Mouse (Mus musculus) lung, embryonic 16.5 days (tissue): ENCODE measurements around the gene Ncmap. TPM values are rescaled to one million over a fixed set of nuclear protein-coding genes. Genes with fewer than 3 reads are reported as not detected.

Experiments used
- ATAC-seq: fragments of 200-750 bp; cut with Nextera tagmentation; 2 replicates; pipeline ENCODE4 v1.8.0; 2017; ENCODE audit warnings: low read depth, mild to moderate bottlenecking, moderate library complexity
- H3K27ac ChIP-seq: fragments of 300-500 bp; sonication (generic); 2 replicates; pipeline ENCODE4 v1.5.1; 2014; ENCODE audit warnings: mild to moderate bottlenecking, control low read depth, low read length
- H3K27me3 ChIP-seq: fragments of 300-500 bp; sonication (generic); 2 replicates; pipeline ENCODE4 v1.6.1; 2014; ENCODE audit warnings: low read depth, low read length, mixed read lengths; ENCODE audit not compliant: control insufficient read depth, insufficient read depth
- H3K36me3 ChIP-seq: fragments of 300-500 bp; sonication (generic); 2 replicates; pipeline ENCODE4 v1.6.1; 2014; ENCODE audit warnings: low read length; ENCODE audit not compliant: control insufficient read depth, insufficient read depth
- H3K4me1 ChIP-seq: fragments of 300-500 bp; sonication (generic); replicated peaks from 2 replicates; pipeline ENCODE4 v1.6.1; 2014; ENCODE audit warnings: low read length, mixed read lengths; ENCODE audit not compliant: control insufficient read depth, insufficient read depth
- H3K4me2 ChIP-seq: fragments of 300-500 bp; sonication (generic); 2 replicates; pipeline ENCODE4 v1.6.1; 2014; ENCODE audit warnings: low read depth, low read length, control low read depth
- H3K4me3 ChIP-seq: fragments of 300-500 bp; sonication (generic); 2 replicates; pipeline ENCODE4 v1.5.1; 2014; ENCODE audit warnings: mild to moderate bottlenecking, low read length, control low read depth
- H3K9ac ChIP-seq: fragments of 300-500 bp; sonication (generic); 2 replicates; pipeline ENCODE4 v1.6.1; 2014; ENCODE audit warnings: low read length, control low read depth
- H3K9me3 ChIP-seq: fragments of 300-500 bp; sonication (generic); 2 replicates; pipeline ENCODE4 v1.6.1; 2016; ENCODE audit warnings: low read length; ENCODE audit not compliant: control insufficient read depth
- WGBS: fragments of 180-500 bp; shearing (Covaris S2); extraction: QIAGEN DNeasy Blood & Tissue Kit; methylation state at CpG from one replicate; pipeline ENCODE4 v1.1.7; 2014; 5-methylcytosine and 5-hydroxymethylcytosine counted together
- polyA plus RNA-seq: library from polyadenylated mRNA; unstranded; fragments of >200 nt; fragmentation: Nextera tagmentation; extraction: Ambion mirVana; gene quantifications from 2 replicates; pipeline ENCODE4 v1.2.1, GENCODE M21; 2015

Ncmap gene
- polyA plus RNA-seq, 1 experiment from 2014 or later: 8.5 TPM

DNA sequence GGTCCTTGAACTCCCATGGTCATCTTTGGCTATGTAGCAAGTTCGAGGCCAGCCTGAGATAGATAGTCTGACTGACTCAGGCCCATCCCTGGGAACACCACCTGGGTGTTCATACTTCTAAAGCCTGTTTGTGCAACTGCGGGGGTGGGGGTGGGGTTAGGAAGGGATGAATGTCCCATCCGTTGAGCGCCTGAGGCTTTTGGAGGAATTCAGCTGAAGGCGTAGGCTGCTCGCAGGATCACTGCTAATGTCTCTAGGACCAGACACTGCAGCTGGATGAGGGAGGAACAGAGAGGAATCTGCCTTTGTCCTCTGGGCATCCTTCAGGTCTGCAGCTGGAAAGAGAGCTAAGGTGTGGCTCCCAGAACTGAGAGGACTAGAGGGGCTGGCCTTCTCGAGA is 3.4 kb downstream of the Ncmap start:
- H3K27ac ChIP-seq: no peak overlapping the region
- H3K4me2 ChIP-seq: no peak overlapping the region
- no peaks in the 10 kb centered on the region for H3K36me3 ChIP-seq
- ATAC-seq: no peak
- 78% methylated on average over 7 of the region's 7 CpGs for WGBS
- H3K4me1 ChIP-seq: peaks cover 6% of the 10 kb centered on the region; the same call in 1 of the 2 replicates
- peaks cover 3% of the 10 kb centered on the region; the same call in 1 of the 2 replicates for H3K9me3 ChIP-seq
- H3K4me3 ChIP-seq: no peak overlapping the region
- no peak overlapping the region for H3K9ac ChIP-seq
- peaks cover 15% of the 10 kb centered on the region for H3K27me3 ChIP-seq

DNA sequence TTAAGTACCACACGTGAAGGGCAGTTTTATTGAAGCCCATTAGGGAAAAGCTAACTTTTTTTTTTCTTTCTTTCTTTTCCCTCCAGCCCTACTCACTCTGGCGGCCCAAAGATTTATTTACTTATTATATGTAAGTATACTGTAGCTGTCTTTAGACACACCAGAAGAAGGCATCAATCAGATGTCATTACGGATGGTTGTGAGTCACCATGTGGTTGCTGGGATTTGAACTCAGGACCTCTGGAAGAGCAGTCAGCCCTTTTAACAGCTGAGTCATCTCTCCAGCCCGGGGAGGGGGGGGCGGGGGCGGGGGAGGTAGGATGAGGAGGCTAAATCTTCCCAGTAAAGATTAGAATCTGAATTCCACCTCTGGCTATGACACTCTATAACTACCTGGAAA is 4.6 kb downstream of the Ncmap start:
- Histone ChIP-seq H3K36me3 (no peaks in the 10 kb centered on the region), H3K27ac (no peak overlapping the region), H3K4me1 (peaks cover 1% of the 10 kb centered on the region; the same call in 1 of the 2 replicates), H3K9me3 (peaks cover 3% of the 10 kb centered on the region; the same call in 1 of the 2 replicates), H3K4me3 (no peak overlapping the region), H3K9ac (no peak overlapping the region), H3K27me3 (peaks cover 12% of the 10 kb centered on the region), H3K4me2 (no peak overlapping the region)
- WGBS: 62% methylated on average over 6 of the region's 6 CpGs
- no peak for ATAC-seq

DNA sequence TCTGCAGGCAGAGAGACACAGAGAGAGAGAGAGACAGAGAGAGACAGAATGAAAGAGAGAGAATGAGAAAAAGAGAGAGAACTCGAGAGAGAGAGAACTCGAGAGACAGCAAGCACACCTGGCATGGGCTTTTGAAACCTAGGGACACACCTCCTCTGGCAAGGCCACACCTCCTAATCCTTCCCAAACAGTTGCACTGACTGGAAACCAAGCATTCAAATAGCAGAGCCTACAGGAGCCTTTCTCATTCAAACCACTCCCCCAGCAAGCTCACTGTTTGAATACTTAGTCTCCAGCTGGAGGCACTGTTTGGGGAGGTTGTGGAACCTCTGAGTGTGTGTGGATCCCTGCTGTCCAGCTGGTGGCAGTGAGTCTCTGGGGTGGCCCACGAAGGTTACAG is 5.2 kb downstream of the Ncmap start:
- H3K4me2 ChIP-seq: no peak overlapping the region
- H3K36me3 ChIP-seq: no peaks in the 10 kb centered on the region
- no peak for ATAC-seq
- H3K4me1 ChIP-seq: no peaks in the 10 kb centered on the region; the same call in 1 of the 2 replicates
- 74% methylated on average over 3 of the region's 3 CpGs for WGBS
- no peak overlapping the region for H3K9ac ChIP-seq
- H3K4me3 ChIP-seq: no peak overlapping the region
- H3K27me3 ChIP-seq: peaks cover 7% of the 10 kb centered on the region
- peaks cover 3% of the 10 kb centered on the region; the same call in 1 of the 2 replicates for H3K9me3 ChIP-seq
- no peak overlapping the region for H3K27ac ChIP-seq

DNA sequence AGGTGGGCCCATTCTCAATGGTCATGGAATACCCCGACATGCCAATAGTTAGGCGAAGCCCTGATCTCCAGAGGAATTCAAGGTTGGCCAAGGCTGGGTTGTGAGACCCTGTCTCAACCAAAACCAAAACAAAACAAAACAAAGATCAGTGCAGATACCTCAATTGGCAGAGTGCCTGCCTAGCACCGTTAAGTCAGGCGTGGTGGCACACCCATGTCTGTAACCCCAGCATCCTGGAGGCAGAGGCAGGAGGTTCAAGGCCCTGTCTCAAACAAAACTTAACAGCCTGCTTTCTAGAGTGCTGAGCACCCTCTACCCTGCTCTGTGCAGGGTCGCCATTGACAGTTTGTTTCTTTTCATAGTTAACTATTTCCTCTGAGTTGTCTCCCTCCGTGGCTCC is 7.0 kb downstream of the Ncmap start:
- peaks cover 1% of the 10 kb centered on the region for H3K4me1 ChIP-seq
- 49% methylated on average over 6 of the region's 6 CpGs for WGBS
- H3K27me3 ChIP-seq: no peaks in the 10 kb centered on the region
- H3K4me3 ChIP-seq: no peak overlapping the region
- peaks cover 3% of the 10 kb centered on the region; the same call in 1 of the 2 replicates for H3K9me3 ChIP-seq
- H3K27ac ChIP-seq: no peak overlapping the region
- no peak overlapping the region for H3K9ac ChIP-seq
- no peak for ATAC-seq
- H3K4me2 ChIP-seq: no peak overlapping the region
- H3K36me3 ChIP-seq: no peaks in the 10 kb centered on the region

DNA sequence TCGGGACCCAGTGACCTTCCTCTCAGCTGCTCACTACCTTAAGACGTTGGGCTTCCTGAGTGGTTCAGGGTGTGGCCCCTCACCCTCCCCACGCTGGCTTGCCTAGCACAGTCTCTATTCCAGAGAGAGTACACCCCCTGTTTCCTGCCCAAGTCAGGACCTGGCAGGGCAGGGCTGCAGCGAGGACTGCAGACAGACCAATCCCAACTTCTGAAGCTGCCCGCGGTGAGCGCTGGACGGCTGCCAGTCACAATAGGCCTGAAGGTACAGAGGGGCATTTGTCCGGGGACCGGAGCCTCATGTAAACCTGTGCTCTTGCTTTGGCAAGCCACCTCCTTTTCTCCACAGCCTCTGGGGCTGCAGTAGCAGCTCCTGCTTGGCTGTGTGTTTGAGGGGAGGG is 12.4 kb downstream of the Ncmap start:
- peak; percentile 82 for ATAC-seq
- 22% methylated on average over 10 of the region's 10 CpGs for WGBS
- Histone ChIP-seq H3K27ac (peak overlapping the region; percentile 37; the same call in 1 of the 2 replicates), H3K27me3 (no peaks in the 10 kb centered on the region), H3K9ac (0 out of 2 replicates have a peak overlapping the region, but pooled peaks have one; percentile 4), H3K4me3 (peak overlapping the region; percentile 1; the same call in 1 of the 2 replicates), H3K9me3 (no peaks in the 10 kb centered on the region), H3K4me1 (peaks cover 12% of the 10 kb centered on the region), H3K36me3 (no peaks in the 10 kb centered on the region), H3K4me2 (peak overlapping the region; percentile 34)

DNA sequence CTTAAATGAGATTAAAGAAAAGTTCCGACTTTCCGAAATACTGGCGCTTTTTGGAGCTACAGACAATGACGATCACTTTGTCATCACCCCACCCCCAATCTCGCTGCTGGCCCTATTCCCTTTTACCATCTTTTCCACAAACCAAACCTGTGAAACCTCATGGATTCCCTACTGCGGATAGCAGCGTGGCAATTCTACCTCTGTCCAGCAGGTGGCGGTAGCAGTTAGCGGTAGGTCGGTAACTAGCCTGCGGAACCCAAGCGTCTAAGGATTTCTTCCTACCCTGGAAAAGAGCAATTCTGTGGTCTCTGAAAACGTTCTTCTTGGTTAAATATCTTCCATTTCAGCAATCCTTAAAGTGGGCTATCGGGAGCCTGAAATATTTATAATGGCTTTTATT is 15.7 kb downstream of the Ncmap start:
- Histone ChIP-seq H3K27ac (no peak overlapping the region), H3K4me3 (no peak overlapping the region), H3K4me1 (peaks cover 12% of the 10 kb centered on the region), H3K27me3 (no peaks in the 10 kb centered on the region), H3K4me2 (no peak overlapping the region), H3K9ac (no peak overlapping the region), H3K36me3 (no peaks in the 10 kb centered on the region), H3K9me3 (no peaks in the 10 kb centered on the region)
- ATAC-seq: no peak
- 2% methylated on average over 14 of the region's 14 CpGs for WGBS

DNA sequence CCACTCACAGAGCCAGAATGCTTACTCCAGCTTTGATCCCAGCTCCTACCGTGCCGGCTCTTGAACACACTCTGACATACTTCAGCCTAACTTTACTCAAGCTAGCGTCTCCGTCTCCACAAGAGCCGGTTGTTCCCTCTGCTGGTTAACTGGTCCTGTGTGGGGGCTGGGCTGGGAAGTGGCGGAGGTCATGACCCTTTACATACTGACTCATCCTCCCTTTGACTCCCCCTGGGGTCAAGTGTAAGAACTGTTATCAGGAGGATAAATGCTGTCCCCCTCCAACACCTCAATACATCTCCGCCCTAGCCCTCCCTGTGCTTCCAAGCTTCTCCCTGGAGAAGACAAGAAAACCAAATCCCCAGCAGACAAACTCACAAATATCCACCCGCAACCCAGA is 16.7 kb downstream of the Ncmap start:
- no peak overlapping the region for H3K9ac ChIP-seq
- H3K4me2 ChIP-seq: no peak overlapping the region
- H3K27ac ChIP-seq: no peak overlapping the region
- no peaks in the 10 kb centered on the region for H3K27me3 ChIP-seq
- no peak overlapping the region for H3K4me3 ChIP-seq
- H3K36me3 ChIP-seq: no peaks in the 10 kb centered on the region
- H3K4me1 ChIP-seq: peaks cover 12% of the 10 kb centered on the region
- WGBS: 40% methylated on average over 8 of the region's 8 CpGs
- ATAC-seq: no peak
- H3K9me3 ChIP-seq: no peaks in the 10 kb centered on the region

DNA sequence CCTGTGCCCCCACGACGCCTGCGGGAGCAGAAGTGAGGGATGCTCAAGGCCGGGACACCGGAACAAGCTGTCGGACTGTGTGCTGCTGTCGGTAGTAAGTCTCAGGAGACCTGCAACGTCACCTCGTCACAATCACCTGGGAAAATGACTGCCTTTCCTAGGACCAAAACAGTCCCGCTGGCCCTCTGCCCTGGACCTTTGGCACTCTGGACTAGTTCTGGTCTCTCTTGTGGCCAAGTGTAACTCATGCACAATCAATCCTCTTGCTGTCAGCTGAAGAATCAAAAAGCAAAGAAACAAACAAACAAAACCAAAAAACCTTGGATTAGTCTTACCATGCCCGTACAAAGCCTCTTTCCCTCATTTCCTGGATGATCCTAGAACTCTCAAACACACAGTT is 20.8 kb downstream of the Ncmap start:
- Histone ChIP-seq H3K4me2 (no peak overlapping the region), H3K36me3 (0 out of 2 replicates have a peak, but pooled peaks cover 2% of the 10 kb centered on the region), H3K27me3 (no peaks in the 10 kb centered on the region), H3K9me3 (0 out of 2 replicates have a peak, but pooled peaks cover 3% of the 10 kb centered on the region), H3K9ac (no peak overlapping the region), H3K4me1 (no peaks in the 10 kb centered on the region), H3K4me3 (no peak overlapping the region), H3K27ac (no peak overlapping the region)
- WGBS: 58% methylated on average over 11 of the region's 11 CpGs
- no peak for ATAC-seq

DNA sequence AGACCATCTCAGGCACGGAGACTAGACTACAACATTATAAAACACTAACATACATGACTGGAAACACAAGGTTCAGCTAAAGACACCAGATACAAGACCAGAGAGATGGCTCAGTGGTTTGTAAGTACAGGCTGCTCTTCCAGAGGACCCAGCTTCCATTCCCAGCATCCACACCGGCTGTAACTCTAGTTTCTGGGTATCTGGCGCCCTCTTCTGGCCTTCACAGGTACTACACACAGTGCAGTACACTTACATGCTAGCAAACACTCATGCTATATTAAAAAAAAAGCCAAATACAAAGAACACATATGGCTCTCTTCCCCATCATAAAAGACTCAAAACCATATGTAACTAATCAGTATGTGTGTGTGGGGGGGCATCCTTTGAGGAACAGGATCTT is 22.6 kb downstream of the Ncmap start:
- no peak overlapping the region for H3K9ac ChIP-seq
- H3K4me1 ChIP-seq: no peaks in the 10 kb centered on the region
- H3K4me3 ChIP-seq: no peak overlapping the region
- ATAC-seq: no peak
- H3K27me3 ChIP-seq: no peaks in the 10 kb centered on the region
- H3K27ac ChIP-seq: no peak overlapping the region
- WGBS: 51% methylated on average over 3 of the region's 3 CpGs
- H3K4me2 ChIP-seq: no peak overlapping the region
- H3K36me3 ChIP-seq: 0 out of 2 replicates have a peak, but pooled peaks cover 2% of the 10 kb centered on the region
- 0 out of 2 replicates have a peak, but pooled peaks cover 3% of the 10 kb centered on the region for H3K9me3 ChIP-seq

DNA sequence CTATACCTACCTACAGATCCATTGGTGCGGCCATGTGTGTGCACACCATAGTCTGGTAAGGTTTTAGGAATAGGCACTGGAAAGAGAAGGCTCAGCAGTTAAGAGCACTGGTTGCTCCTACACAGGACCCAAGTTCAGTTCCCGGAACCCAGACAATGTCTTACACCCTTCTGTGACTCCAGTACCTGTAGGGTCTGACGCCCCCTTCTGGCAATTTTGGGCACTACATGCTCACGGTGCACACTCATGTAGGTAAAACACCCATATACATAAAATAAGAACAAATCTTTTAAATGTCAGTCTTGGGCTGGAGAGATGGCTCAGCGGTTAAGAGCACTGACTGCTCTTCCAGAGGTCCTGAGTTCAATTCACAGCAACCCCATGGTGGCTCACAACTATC is 24.7 kb downstream of the Ncmap start:
- Histone ChIP-seq H3K9me3 (0 out of 2 replicates have a peak, but pooled peaks cover 3% of the 10 kb centered on the region), H3K4me2 (no peak overlapping the region), H3K4me3 (no peak overlapping the region), H3K27ac (no peak overlapping the region), H3K27me3 (no peaks in the 10 kb centered on the region), H3K36me3 (0 out of 2 replicates have a peak, but pooled peaks cover 2% of the 10 kb centered on the region), H3K9ac (no peak overlapping the region), H3K4me1 (no peaks in the 10 kb centered on the region)
- 76% methylated on average over 5 of the region's 5 CpGs for WGBS
- ATAC-seq: no peak
